Mouse (Mus musculus) lung, postnatal 0 days (tissue): ENCODE measurements around the gene Zfp941. TPM values are rescaled to one million over a fixed set of nuclear protein-coding genes. Genes with fewer than 3 reads are reported as not detected.
A peak's percentile ranks its signal among the peaks of the same experiment; 100 is the strongest.

Experiments used
- ATAC-seq: fragments of 200-750 bp; cut with Nextera tagmentation; 2 replicates; pipeline ENCODE4 v1.8.0; 2017; ENCODE audit warnings: moderate library complexity
- DNase-seq: peaks from one replicate; pipeline ENCODE4 v3.0.0-alpha.2; 2016; ENCODE audit warnings: low spot score
- H3K27ac ChIP-seq: fragments of 300-500 bp; sonication (generic); 2 replicates; pipeline ENCODE4 v1.5.1; 2014; ENCODE audit warnings: antibody characterized with exemption, mild to moderate bottlenecking, low read length, mixed read lengths
- H3K27me3 ChIP-seq: fragments of 300-500 bp; sonication (generic); replicated peaks from 2 replicates; pipeline ENCODE4 v1.6.1; 2014; ENCODE audit warnings: low read length, mixed read lengths; ENCODE audit not compliant: insufficient read depth
- H3K36me3 ChIP-seq: fragments of 300-500 bp; sonication (generic); 2 replicates; pipeline ENCODE4 v1.6.1; 2014; ENCODE audit warnings: low read length, mixed read lengths; ENCODE audit not compliant: insufficient read depth
- H3K4me1 ChIP-seq: fragments of 300-500 bp; sonication (generic); 2 replicates; pipeline ENCODE4 v1.6.1; 2014; ENCODE audit warnings: antibody characterized with exemption, low read depth, low read length, mixed read lengths; ENCODE audit not compliant: insufficient read depth
- H3K4me2 ChIP-seq: fragments of 300-500 bp; sonication (generic); replicated peaks from 2 replicates; pipeline ENCODE4 v1.6.1; 2014; ENCODE audit warnings: low read depth, mild to moderate bottlenecking, low read length, moderate library complexity, mixed read lengths
- H3K4me3 ChIP-seq: fragments of 300-500 bp; sonication (generic); 2 replicates; pipeline ENCODE4 v1.5.1; 2014; ENCODE audit warnings: low read depth, low read length
- H3K9ac ChIP-seq: fragments of 300-500 bp; sonication (generic); replicated peaks from 2 replicates; pipeline ENCODE4 v1.6.1; 2014; ENCODE audit warnings: low read depth, mild to moderate bottlenecking
- H3K9me3 ChIP-seq: fragments of 300-500 bp; sonication (generic); 2 replicates; pipeline ENCODE4 v1.6.1; 2016; ENCODE audit warnings: low read length, mixed read lengths
- CTCF ChIP-seq: IDR thresholded peaks from 2 replicates; pipeline ENCODE4 v1.5.1; 2016; ENCODE audit warnings: antibody characterized with exemption, mild to moderate bottlenecking
- EP300 ChIP-seq: IDR thresholded peaks from 2 replicates; pipeline ENCODE4 v1.6.1; 2016; ENCODE audit warnings: antibody characterized with exemption, mild to moderate bottlenecking, control low read depth
- WGBS: fragments of 180-500 bp; shearing (Covaris S2); extraction: QIAGEN DNeasy Blood & Tissue Kit; methylation state at CpG from one replicate; pipeline ENCODE4 v1.1.7; 2014; 5-methylcytosine and 5-hydroxymethylcytosine counted together
- polyA plus RNA-seq: library from polyadenylated mRNA; unstranded; fragments of >200 nt; fragmentation: Nextera tagmentation; extraction: Ambion mirVana; gene quantifications from 2 replicates; pipeline ENCODE4 v1.2.1, GENCODE M21; 2015

The Zfp941 gene
- polyA plus RNA-seq, 1 experiment from 2014 or later = 0.30 TPM

DNA sequence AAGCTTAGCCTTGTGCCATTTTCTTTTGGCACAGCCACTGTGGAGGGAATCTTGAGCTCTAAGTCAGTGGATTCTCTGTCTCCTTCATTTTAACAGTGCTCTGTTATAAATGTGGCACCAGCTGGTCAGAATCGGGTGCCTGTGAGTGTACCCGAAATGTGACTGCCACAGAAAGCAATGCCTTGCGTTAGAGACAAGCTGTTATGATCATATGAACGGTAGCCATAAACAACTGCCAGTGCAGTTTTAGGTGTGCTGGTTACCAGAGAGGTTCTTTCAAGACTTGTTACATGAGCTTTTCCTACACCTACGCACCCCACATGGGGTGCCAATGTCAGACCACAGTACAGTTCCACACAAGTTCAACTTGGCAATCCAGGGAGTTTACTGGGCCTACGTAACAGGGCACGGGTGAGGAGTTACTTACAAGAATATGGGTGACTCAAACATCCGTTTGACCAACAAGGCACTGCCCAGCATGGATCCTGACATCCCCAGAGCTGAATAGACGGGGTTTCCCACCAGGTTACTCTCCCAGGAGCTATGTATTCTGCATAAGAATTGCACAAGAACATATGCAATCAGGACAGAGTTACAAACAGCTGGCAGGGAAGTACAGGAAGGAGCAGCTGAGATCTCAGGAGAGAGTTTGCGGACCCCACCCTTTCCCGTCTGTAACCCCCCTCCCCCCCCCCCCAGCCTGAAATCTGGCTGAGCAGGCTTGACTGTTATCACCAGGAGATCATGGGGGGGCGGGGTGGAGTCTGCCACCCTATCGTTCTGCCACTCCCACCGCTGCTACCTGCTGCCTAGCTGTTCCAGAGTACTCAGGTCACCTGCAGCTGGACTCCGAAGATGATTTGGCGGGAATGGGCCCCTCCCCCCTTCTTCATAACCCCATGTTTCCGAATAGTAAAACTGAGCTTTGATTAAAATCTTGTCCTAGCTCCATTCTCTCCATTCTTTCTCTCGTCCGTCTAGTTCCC, 19.1 kb upstream of the Zfp941 start:
- TF ChIP-seq CTCF = no peak
- TF ChIP-seq EP300 = no peak
- Histone ChIP-seq H3K36me3 (no peaks in the 10 kb centered on the region), H3K4me3 (no peak overlapping the region), H3K27me3 (no peaks in the 10 kb centered on the region; the same call in 1 of the 2 replicates), H3K9me3 (no peaks in the 10 kb centered on the region), H3K27ac (no peak overlapping the region), H3K4me2 (peak overlapping the region; percentile 6; the same call in 1 of the 2 replicates), H3K9ac (no peak overlapping the region), H3K4me1 (no peaks in the 10 kb centered on the region)
- peak; percentile 27 for ATAC-seq
- peak; percentile 60 for DNase-seq
- WGBS = 28% methylated on average over 17 of the region's 19 CpGs

DNA sequence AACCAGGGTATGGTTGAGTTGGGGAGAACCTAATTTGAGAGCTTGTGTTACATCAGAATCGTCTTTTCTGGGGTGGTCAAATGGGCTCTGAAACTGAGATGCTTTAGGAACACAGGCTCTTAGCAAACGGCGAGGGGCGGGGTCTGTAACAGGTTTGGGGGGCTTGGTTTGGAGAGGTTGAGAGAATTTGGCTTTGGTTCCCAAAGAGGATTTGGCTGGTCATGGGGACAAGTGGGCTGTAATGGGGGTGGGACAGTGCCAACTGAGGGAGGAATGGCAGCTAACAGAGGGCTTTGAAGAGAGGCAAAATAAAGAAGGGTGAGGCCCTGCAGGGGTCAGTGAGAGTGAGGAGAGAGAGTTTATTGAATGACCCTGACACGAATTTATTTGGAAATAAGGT, 17.6 kb upstream of the Zfp941 start:
- TF ChIP-seq EP300 (no peak), CTCF (no peak)
- WGBS = 59% methylated on average over 5 of the region's 5 CpGs
- H3K4me1 ChIP-seq = no peaks in the 10 kb centered on the region
- no peaks in the 10 kb centered on the region for H3K9me3 ChIP-seq
- no peaks in the 10 kb centered on the region for H3K27me3 ChIP-seq
- no peak overlapping the region for H3K4me2 ChIP-seq
- no peaks in the 10 kb centered on the region for H3K36me3 ChIP-seq
- ATAC-seq (no peak), DNase-seq (no peak)
- H3K27ac ChIP-seq = no peak overlapping the region
- no peak overlapping the region for H3K4me3 ChIP-seq
- no peak overlapping the region for H3K9ac ChIP-seq

GRCm38 (mm10) chr7:140836243-140837115, 14.5 kb upstream of the Zfp941 start:
- H3K4me1 ChIP-seq = no peaks in the 10 kb centered on the region
- ATAC-seq = no peak
- H3K27me3 ChIP-seq = no peaks in the 10 kb centered on the region
- TF ChIP-seq EP300 = no peak
- no peak for TF ChIP-seq CTCF
- H3K9me3 ChIP-seq = no peaks in the 10 kb centered on the region
- no peak overlapping the region for H3K9ac ChIP-seq
- DNase-seq = no peak
- WGBS = 72% methylated on average over 9 of the region's 9 CpGs
- no peak overlapping the region for H3K27ac ChIP-seq
- no peak overlapping the region for H3K4me3 ChIP-seq
- no peak overlapping the region for H3K4me2 ChIP-seq
- H3K36me3 ChIP-seq = no peaks in the 10 kb centered on the region

- ATAC-seq = 0 out of 2 replicates have a peak, but pooled peaks have one; percentile 4
- no peaks in the 10 kb centered on the region for H3K9me3 ChIP-seq
- H3K4me2 ChIP-seq = peak overlapping the region; percentile 32; the same call in 1 of the 2 replicates
- no peak for DNase-seq
- no peak overlapping the region for H3K9ac ChIP-seq
- H3K27me3 ChIP-seq = no peaks in the 10 kb centered on the region
- WGBS = 72% methylated on average over 2 of the region's 2 CpGs
- H3K4me1 ChIP-seq = no peaks in the 10 kb centered on the region
- no peak overlapping the region for H3K27ac ChIP-seq
- no peak for TF ChIP-seq EP300
- TF ChIP-seq CTCF = no peak
- H3K4me3 ChIP-seq = no peak overlapping the region
- no peaks in the 10 kb centered on the region for H3K36me3 ChIP-seq
Observed at GRCm38 (mm10) chr7:140835758-140836087, 13.7 kb upstream of the Zfp941 start.

- no peaks in the 10 kb centered on the region for H3K36me3 ChIP-seq
- peak within 1 kb of the TSS; percentile 32; the same call in 1 of the 2 replicates for H3K4me2 ChIP-seq
- H3K4me1 ChIP-seq = no peaks in the 10 kb centered on the region
- 36% methylated on average over 20 of the region's 20 CpGs for WGBS
- no peaks in the 10 kb centered on the region for H3K9me3 ChIP-seq
- DNase-seq (peak; percentile 64), ATAC-seq (peak; percentile 89)
- no peaks in the 10 kb centered on the region for H3K27me3 ChIP-seq
- H3K4me3 ChIP-seq = no peak within 1 kb of the TSS
- H3K9ac ChIP-seq = no peak within 1 kb of the TSS
- TF ChIP-seq CTCF (no peak), EP300 (no peak)
- H3K27ac ChIP-seq = no peak within 1 kb of the TSS
Observed at GRCm38 (mm10) chr7:140834968-140835757, 13.2 kb upstream of the Zfp941 start, which contains the start of gene Urah. Urah (plus strand) TSS chr7:140835018.
